Mouse (Mus musculus): ENCODE data around the gene Aqp3.

GRCm38 (mm10) chr4:41063351-41063750, 34.6 kb downstream of the Aqp3 start:
- TF ChIP-seq CTCF (IDR thresholded peaks at IDR 0.05; ENCODE audit: low read depth) (no peak), EP300 (IDR thresholded peaks at IDR 0.05; ENCODE audit: low read depth) (no peak)

Data from liver, postnatal 0 days (tissue).